Mouse (Mus musculus) heart, adult 9 months (tissue): ENCODE measurements at regions not wholly inside any gene's neighbourhood (a gene's known extent, or its start where the extent isn't known, plus 50 kb on each side); places are given as distances from the start of the nearest gene placed in this dataset.

ENCODE experiments used
- DNase-seq, 2 experiments: peaks; one replicate each; pipeline ENCODE4 v3.0.0; 2022; ENCODE audit warnings: low spot score in 2 of 2

DNA sequence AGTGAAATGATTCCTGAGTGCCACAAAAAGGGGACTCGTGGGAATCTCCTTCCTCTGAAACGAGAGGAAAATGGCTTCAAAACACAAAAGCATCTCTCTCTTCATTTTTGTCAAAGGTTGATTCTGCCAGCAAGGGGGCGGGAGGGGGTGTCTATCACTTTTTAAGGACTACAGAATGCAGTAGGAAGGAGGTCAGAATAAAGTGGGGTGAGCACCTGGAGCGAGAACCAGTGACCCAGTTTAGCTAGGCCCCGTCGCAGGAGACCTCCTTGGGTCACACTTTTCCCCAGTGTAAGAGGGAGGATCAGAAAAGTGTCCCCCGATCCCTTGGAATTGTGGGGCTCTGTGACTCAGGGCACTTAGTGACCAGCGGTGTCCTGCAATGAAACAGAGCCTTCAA lies 133.1 kb downstream of the Tgfb2 start:
- DNase-seq, result no peak

DNA sequence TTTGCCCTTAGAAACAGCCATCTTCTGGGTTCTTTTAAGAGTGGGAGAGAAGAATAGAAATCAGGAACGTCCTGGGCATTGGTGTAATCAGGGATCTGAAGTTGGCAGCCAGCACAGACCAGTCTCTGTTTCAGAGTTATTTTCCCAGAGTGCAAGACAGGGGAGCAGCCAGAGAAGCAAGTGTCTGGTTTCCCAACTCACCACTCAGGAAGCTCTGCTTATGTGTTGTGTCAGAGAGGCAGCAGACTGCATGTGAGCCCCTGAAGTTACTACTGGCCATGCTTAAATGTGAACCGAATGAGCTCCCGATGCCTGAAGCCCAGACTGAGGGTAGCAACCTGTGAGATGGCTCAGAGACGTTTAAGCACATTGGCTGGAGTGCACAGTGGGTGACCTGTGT lies 133.7 kb downstream of the Tgfb2 start:
- no peak for DNase-seq

DNA sequence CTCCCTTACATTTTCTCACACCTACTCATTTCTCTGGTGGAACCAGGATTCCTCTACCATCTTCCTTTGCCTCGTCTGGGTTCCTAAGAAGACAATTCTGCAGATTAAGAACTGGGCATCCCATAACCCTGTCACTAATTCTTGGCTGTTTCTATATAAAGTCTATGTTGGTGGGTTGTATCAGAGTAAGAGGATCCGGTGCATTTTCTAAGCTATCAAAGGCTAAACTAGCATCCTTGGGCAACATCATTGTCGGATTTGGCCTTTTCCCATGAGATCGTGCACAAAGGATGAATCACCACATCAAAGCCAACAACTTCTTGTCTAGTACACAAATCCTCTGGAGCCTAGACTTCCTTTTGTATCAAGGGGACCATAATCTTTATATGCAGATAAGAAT lies 137.3 kb downstream of the Tgfb2 start:
- DNase-seq, result no peak

DNA sequence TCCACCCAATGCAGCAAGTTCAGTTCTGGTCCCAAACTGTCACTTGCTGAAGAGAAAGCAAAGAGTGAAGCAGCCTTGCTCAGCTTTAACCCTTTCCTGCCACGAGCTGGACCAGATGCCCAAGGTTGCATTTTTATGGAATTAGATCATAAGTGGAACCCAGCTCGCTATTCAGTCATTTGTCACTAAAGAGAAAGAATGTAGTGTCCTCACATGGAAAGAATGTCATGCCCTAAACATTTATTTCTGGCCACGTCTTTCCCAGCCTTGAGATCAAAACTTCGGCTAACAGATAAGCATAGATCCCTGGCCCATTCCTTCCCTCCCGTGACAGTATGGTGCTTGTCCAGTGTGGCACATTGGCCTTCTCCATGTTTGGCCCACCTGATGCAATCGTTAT lies 137.7 kb downstream of the Tgfb2 start:
- no peak for DNase-seq

DNA sequence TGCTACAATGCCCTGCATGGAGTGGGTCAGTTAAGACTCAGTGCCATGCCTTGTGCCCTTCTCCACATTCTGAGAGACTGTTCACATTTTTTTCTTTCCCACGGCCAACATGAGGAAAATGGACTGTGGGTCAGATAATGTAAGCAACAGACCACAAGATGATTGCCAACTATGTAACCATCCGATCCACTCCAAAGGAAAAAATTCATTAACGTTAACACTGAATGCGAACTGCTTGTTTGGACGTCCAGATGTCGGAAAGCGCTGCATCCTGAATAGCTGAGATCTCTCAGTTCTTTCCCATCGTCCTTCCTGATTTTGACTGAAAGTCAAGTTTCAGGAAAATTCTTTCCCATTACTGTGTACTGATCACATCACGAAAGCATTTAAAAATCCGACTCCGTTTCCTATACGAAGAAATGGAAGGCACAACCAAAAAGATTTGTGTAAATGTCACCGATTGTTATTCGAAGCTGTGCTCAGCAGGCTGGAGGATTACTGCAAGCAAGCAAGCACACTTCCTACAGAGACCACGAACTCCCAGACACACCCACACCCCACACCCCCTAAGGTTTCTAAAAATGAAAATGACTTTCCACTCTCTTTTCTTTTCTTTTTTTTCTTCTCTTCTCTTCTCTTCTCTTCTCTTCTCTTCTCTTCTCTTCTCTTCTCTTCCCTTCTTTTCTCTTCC lies 138.5 kb downstream of the Tgfb2 start:
- DNase-seq, result no peak

DNA sequence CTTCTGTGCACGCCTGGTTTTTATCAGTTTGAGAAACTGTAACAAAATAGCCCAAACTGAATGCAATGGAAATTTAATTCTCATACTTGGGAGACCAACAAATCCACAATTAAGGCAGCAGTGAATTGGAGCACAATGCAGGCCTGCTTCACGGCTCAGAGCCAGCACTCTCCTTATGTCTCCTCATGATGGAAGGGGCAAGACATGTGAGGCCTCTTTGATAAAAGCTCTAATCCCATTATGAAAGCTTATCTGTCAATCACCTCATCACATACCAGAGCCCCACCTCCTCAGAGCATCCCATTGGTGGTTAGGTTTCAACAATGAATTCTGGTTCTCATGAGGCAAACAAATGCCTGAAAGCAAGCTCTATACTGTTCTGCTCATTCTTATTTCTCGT lies 143.8 kb downstream of the Tgfb2 start:
- no peak for DNase-seq

DNA sequence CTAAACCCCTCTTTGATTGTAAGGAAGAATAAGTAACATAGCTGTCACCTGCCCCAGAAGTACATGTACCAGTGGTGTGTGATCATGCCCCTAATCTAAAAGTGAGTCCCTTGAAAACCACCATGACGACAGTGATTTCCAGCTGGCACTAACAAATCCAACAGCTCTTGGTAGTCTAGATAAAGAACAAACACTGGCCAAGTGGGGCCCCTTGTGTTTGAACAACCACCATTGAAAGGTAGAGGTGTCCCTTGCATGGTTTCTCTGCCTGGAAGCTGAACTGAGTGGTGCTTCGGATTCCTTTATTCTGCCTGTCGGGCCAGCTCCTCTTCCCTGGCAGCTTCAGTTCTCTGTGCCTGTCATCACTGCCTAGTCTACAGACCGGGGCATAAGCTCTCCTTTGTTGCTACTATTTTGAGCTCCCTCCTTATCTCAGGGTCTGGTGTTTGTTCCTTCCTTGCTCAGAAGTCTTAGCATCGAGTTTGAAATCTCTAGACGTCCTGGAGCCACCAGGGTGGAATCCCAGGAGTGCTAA lies 150.3 kb downstream of the Tgfb2 start:
- peak in 1 of 2 experiments; percentile 10 for DNase-seq

DNA sequence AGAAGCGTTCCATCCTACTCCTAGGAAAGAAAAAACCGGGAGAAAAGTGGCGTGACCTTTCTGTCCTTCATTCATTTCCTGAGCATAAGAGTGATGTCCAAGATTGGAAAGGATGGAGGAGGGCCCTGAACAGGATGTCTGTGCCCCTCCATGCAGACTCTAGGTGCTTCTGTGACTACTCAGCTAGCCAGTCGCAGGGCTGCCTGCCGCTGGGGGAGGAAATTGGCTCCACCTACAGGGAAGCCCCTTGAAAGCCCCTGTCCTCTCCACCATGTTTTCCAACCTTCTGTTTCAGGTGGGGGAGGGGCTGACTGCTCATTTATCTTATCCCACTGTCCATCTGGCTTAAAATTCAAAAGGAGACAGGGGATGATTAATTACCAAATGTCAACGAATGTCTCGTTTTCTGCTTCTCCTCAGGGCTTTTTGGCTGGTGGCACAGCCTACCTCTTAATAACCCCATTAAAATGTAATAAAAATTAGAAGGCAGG lies 151.2 kb downstream of the Tgfb2 start:
- no peak for DNase-seq

DNA sequence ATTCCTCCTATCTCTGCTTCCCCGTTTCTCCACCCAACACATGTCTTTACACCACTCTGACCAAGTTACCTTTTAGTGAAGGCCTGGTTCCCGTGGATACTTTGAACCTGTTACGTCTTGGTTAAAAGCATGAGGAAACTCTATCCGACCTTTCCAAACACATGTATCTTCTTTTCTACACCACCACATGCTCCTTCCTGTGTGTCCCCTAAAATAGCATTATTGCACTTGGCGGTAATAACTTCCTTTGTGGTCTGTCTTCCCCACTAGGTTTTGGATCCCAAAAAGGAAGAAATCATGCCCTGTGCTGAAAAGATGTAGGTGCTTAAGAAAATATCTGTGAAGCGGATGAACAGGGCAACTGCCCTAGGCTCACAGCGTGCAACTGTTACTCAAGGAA lies 153.1 kb downstream of the Tgfb2 start:
- no peak for DNase-seq

DNA sequence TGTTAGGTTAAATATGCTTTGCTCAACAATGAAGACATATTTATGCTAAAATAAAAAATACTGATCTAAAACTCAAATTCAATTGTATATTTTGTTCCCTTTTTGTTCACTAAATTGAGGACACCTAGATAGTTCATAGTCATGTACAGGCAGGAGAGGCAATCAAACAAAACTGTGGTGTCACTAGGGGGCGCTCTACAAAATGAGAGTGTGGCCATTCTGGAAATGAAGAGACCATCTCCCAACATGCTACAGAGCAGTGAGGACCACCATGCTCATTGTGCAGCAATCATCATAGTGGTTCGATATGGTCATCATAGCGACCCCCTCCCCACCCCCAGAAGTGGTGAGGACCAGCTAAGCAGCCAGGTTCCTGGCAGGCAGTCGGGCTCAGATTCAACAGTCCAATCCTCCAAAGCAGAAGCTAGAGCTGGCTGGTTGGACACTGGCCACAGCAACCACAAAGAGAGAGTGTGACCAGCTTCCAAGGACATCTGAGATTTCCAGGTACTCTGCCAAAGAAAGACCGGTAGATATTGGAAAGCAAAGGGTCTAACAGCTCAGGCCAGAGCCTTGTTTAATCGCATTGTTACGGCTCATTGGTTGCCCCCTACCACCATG lies 155.4 kb downstream of the Tgfb2 start:
- peak; percentile 15 to 19 for DNase-seq

DNA sequence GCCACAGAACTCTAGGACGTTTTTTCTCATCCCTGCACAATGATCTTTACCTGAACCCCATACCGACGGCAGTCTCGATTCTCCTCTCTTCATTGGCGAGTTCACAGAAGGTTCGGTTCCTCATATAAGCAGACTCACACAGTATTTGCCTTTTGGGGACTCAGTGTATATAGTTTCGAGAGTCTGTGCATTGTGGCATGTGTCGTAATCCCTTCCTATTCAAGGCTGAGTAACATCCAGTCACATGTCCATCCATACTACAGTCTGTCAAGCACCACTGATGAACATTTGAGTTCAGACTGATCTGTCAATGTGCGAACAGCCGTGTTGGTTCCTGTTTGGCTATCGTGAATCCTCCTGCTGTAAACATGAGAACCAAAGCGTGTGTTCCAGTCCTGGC lies 156.6 kb downstream of the Tgfb2 start:
- no peak for DNase-seq

DNA sequence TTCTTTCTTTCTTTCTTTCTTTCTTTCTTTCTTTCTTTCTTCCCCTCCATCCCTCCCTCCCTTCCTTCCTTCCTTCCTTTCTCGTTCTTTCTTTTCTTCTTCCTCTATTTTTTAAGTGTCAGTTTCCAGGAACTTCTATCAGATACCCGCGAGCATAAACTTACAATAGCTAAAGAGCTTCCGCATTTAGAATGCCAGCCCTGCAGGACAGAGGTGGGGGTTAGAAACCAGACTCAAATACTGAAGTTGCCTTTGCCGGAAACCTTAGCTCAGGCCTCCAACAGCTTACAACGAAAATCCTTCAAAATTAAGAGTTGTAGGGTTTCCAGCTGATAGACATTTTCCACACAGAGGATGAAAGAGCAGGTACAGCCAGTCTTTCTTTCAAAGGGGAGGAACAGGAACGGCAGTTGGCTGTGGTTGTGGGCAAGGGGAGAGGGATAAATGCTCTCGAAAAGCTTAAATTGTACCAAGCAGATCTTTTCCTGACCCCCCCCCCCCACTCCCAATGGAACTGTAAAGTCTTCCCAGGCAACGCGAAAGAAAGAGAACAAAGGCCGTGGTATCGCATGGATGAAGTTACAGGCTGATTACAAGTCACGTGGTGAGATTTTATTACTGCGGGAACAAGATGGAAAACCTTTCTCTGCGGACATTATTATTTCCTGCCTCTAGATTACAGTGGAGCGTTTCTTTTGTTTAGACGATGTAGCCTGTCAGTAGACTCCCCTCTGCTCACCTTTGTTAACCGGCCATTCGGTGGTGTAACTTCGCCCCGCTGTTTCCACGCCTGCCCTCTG lies 159.2 kb downstream of the Tgfb2 start:
- DNase-seq, result no peak

DNA sequence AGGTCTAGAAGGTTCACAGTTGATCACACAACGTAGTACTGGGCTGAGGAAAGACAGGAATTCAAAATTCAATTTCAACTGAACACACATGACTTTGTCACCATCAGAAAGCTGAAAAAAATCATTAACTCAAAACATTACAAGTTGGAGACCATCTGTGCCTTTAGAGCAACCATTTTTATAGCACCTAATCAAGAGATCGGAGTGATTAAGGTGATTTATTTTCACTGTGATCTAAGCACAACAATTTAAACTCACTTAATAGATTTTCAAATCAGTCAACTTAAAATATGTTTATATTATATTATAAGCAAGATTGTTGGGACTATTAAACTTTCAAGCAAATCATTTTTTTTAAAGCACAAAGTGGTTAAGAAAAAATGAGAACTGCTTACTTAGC lies 165.7 kb downstream of the Tgfb2 start:
- DNase-seq, result no peak

DNA sequence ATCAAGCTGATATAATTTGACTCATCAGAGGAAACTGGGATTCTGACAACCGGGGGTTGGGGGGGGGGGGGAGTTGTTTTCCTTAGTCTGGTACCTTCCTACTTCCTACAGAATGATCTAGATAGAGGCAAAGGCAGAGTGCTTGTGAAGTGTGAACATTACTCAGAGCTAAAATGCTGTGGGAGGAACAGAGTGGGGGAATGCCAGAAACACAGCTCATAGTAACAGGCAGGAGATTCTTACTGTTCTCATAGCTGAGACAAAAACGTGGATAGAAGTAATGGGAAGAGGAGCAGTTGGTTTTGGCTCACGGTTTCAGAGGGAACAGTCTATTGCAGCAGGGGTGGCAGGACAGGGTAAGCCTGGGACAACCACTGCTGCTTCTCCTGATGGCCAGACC lies 167.6 kb downstream of the Tgfb2 start:
- DNase-seq, result no peak

DNA sequence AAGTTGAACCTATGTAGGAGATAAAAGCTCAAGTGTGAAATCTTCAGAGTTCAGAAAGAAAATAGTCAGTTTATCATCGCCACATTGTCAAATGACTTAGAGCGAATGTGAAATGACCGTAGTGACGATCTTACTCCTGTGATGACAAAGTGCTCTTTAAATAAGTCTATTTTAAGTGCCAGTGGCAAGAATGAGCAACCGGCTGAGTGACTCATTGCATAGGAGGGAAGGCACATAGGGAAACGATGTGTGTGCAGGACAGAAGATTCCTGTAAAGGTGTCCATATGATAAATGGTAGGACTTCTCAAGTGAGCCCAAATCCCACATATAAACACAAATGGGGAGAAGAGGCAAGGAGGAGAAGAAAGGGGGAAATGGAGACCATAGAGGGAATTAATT lies 189.8 kb downstream of the Tgfb2 start:
- no peak for DNase-seq

DNA sequence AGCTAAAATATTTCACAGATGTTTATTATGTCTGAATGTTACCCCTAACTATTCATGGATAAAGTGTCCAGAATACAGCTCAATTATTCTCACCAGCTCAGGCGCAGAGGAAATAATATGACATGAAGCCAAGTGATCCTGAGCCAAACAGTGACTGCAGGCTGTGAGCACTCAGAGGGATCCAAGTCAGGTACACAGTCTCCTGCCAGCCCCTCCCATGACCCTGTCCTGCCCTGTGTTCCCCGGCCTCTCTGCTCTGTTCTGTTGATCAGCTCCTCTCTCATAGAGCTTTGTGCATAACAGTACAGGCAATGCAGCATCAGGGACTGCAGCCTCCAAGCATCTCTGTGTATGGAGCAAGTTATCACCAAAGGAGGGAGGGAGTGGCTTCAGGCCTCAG lies 190.7 kb downstream of the Tgfb2 start:
- peak; percentile 11 for DNase-seq

DNA sequence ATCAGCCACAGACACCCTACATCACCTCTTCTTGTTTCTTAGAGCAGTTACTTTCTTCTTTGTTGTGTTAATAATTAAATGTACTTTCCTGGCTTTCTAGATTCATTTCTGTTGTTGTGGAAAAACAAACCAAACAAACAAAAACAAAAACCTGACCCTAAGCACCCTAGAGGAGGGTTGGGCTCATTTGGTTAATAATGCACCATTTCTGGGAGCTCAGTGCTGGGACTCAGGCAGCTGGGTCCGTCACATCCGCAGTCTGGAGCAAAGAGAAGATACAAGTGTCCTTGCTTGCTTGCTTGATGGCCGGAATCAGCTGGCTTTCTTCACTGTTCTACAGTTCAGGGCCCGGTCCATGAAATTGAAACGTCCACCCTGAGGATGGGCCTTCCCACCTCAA lies 191.9 kb downstream of the Tgfb2 start:
- DNase-seq, result no peak

DNA sequence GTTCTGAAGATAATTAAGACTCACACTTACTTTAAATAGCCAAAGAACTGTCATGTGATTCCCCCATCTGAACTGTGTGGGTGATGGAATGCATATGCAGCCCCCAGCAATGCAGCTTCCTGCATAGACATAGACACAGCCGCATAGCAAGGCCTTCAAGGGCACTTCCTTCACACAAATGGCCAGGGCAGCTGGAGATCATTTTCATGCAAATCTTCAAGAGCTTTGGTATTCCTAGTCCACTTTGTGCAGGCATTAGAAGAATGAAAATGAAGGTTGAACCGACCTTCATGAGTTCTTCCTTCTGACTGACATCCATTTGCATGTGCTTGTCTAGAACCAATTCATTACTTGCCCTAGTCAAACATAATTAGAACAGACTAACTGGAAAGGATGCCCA lies 195.3 kb downstream of the Tgfb2 start:
- no peak for DNase-seq

DNA sequence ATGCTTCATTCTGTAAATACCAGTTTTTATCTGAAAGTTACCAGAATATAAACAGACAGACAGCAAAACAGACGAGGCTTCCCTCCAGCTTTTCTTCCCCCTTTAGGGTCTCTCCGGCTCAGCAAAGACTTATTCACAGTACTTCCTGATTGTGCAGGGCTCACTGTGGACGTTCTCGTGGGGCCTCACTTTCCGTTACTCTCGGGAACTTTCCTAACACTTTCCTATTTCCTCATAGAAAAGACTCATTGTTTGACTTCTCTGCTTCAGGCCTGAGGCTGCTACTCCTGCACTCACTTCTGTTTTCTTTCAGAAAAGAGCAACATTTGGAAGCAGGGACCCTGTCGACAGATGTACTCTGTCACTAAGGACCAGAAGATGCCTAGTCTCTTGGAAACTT lies 197.4 kb downstream of the Tgfb2 start:
- peak; percentile 28 to 35 for DNase-seq

DNA sequence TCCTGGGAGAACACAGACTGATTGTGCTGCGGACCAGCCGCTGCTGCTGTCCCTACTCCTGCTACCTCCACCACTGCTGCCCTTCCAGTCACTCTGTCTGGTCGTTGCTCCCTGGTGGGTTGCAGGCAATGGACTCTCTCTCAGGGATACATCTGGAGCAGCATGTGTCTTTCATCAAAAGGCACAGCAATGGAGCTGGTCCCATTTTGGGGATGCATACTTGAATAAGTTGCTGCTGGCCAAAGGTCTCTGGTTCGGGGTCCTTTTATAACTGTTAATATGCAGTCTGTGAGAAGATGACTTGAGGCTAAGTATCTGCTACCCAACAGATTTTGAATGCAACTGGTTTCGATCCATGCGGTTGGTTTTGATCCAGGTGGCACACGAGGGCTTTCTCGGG lies 197.8 kb downstream of the Tgfb2 start:
- DNase-seq, result peak; percentile 4 to 13

DNA sequence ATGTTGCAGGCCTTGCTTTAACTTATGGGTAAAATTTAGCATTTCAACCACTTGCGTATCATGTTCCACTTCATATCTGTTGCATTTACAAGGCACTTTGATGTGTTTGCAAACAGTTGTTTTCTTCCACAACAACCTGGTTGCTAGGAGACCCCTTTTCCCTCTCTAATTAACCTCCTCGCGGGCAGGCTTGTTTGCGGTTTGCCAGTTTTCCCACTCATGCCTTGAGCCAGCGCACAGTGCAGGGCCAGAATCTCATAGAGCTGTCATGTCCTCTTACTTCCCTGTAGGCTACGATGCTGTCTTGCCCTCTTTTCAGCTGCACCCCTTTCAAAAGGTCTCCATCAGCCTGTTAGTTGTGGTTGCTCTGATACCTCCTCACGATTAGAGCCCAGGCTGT lies 199.3 kb downstream of the Tgfb2 start:
- no peak for DNase-seq

DNA sequence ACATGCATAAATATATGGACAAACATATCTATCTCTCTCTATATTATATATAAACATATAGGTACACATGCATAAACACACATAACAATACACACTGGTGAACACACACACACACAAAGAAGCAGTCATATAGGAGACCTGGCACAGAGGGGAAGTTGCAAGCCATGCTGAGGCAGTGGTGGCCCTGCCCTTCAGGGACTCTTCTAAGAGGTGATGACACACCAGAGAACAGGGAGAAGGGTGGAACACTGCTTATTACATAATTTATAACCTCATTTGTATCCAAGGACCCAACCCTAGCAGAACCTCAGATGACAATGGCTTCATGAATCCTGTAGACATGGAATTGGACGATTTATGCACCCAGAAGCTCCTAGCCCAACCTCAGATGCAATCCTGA lies 199.9 kb downstream of the Tgfb2 start:
- DNase-seq, result no peak
